In genomic region chr7:75781298-75781947, GRCm38 (mm10) we compare ENCODE assay signal across 8 mouse cellular contexts.
DNase-seq lines count a peak whose midpoint lies in the region; ATAC-seq and TF ChIP-seq lines count a peak whose summit lies in the region.

No protein-coding gene starts in this region.

- H3K9me3 ChIP-seq in kidney, embryonic 16.5 days (ENCODE audit: low read length), result no peaks in the 10 kb centered on the region
- no peaks in the 10 kb centered on the region for H3K9me3 ChIP-seq in hindbrain, embryonic 16.5 days (ENCODE audit: control insufficient read depth, low read length)
- H3K9me3 ChIP-seq in midbrain, embryonic 16.5 days (replicated peaks; ENCODE audit: control insufficient read depth, low read length, poor library complexity, severe bottlenecking), result no peaks in the 10 kb centered on the region

- peaks cover 12% of the 10 kb centered on the region for H3K4me1 ChIP-seq in kidney, embryonic 16.5 days (ENCODE audit: insufficient read depth, low read length)
- H3K4me1 ChIP-seq in bone marrow macrophage, adult 2 months (ENCODE audit: control insufficient read depth, insufficient read depth, low read length), result peaks cover 22% of the 10 kb centered on the region
- no peaks in the 10 kb centered on the region for H3K4me1 ChIP-seq in hindbrain, embryonic 16.5 days (ENCODE audit: control insufficient read depth, insufficient read depth, low read depth, low read length)
- H3K4me1 ChIP-seq in midbrain, embryonic 16.5 days (ENCODE audit: control insufficient read depth, insufficient read depth, low read length), result no peaks in the 10 kb centered on the region

- WGBS in kidney, embryonic 16.5 days, result 1% methylated on average over 13 of the region's 13 CpGs
- WGBS in hindbrain, embryonic 16.5 days, result 4% methylated on average over 13 of the region's 13 CpGs
- WGBS in midbrain, embryonic 16.5 days, result 7% methylated on average over 13 of the region's 13 CpGs

- no peak for DNase-seq in kidney, postnatal 10 days
- no peak for DNase-seq in urinary bladder, postnatal 14 days (ENCODE audit: low spot score)
- DNase-seq in cerebellum, postnatal 4 days (ENCODE audit: low spot score in 2 of 2), result no peak
- DNase-seq in layer of hippocampus, adult 18-20 months (ENCODE audit: low spot score in 2 of 2), result no peak

- H3K4me3 ChIP-seq in kidney, embryonic 16.5 days (ENCODE audit: low read length), result peak overlapping the region; percentile 67
- peak overlapping the region; percentile 99 for H3K4me3 ChIP-seq in bone marrow macrophage, adult 2 months (ENCODE audit: insufficient read depth, low read length)
- H3K4me3 ChIP-seq in hindbrain, embryonic 16.5 days (ENCODE audit: low read length), result peak overlapping the region; percentile 59
- H3K4me3 ChIP-seq in midbrain, embryonic 16.5 days (ENCODE audit: low read depth, low read length), result peak overlapping the region; percentile 56

- no peak for TF ChIP-seq CTCF in bone marrow macrophage, adult 2 months (IDR thresholded peaks at IDR 0.05; ENCODE audit: low read depth, low read length)

- peak overlapping the region; percentile 59 for H3K4me2 ChIP-seq in kidney, embryonic 16.5 days (replicated peaks; ENCODE audit: low read depth, low read length)
- H3K4me2 ChIP-seq in hindbrain, embryonic 16.5 days (ENCODE audit: low read length), result peak overlapping the region; percentile 75
- peak overlapping the region; percentile 89 for H3K4me2 ChIP-seq in midbrain, embryonic 16.5 days (ENCODE audit: low read length)

- H3K27me3 ChIP-seq in kidney, embryonic 16.5 days (ENCODE audit: insufficient read depth, low read length), result no peaks in the 10 kb centered on the region
- H3K27me3 ChIP-seq in hindbrain, embryonic 16.5 days (replicated peaks; ENCODE audit: control insufficient read depth, insufficient read depth, low read length), result no peaks in the 10 kb centered on the region
- no peaks in the 10 kb centered on the region for H3K27me3 ChIP-seq in midbrain, embryonic 16.5 days (ENCODE audit: control insufficient read depth, insufficient read depth, low read depth, low read length)

- ATAC-seq in kidney, embryonic 16.5 days (ENCODE audit: low FRiP score, low TSS enrichment), result peak; percentile 10
- ATAC-seq in hindbrain, embryonic 16.5 days, result no peak; the same call in 1 of the 2 replicates
- peak; percentile 30 for ATAC-seq in midbrain, embryonic 16.5 days

- H3K9ac ChIP-seq in kidney, embryonic 16.5 days (replicated peaks; ENCODE audit: low read length), result peak overlapping the region; percentile 72
- peak overlapping the region; percentile 65 for H3K9ac ChIP-seq in hindbrain, embryonic 16.5 days (ENCODE audit: low read depth, low read length)
- H3K9ac ChIP-seq in midbrain, embryonic 16.5 days (ENCODE audit: low read depth, low read length), result peak overlapping the region; percentile 65

- TF ChIP-seq POLR2A in bone marrow macrophage, adult 2 months (IDR thresholded peaks at IDR 0.05; ENCODE audit: borderline replicate concordance, low read depth, low read length), result no peak

- H3K36me3 ChIP-seq in kidney, embryonic 16.5 days (ENCODE audit: insufficient read depth, low read length), result peaks cover 20% of the 10 kb centered on the region
- no peaks in the 10 kb centered on the region for H3K36me3 ChIP-seq in hindbrain, embryonic 16.5 days (ENCODE audit: control insufficient read depth, insufficient read depth, low read length)
- H3K36me3 ChIP-seq in midbrain, embryonic 16.5 days (ENCODE audit: control insufficient read depth, insufficient read depth, low read length), result no peaks in the 10 kb centered on the region

- H3K27ac ChIP-seq in kidney, embryonic 16.5 days (ENCODE audit: low read length), result no peak overlapping the region
- peak overlapping the region; percentile 45; the same call in 1 of the 2 replicates for H3K27ac ChIP-seq in bone marrow macrophage, adult 2 months (ENCODE audit: insufficient read depth, low read depth, low read length)
- no peak overlapping the region for H3K27ac ChIP-seq in hindbrain, embryonic 16.5 days (ENCODE audit: low read depth, low read length)
- H3K27ac ChIP-seq in midbrain, embryonic 16.5 days (ENCODE audit: low read length), result no peak overlapping the region
